Mouse (Mus musculus) kidney, postnatal 25 days (tissue): ENCODE results near the gene Pgd.
"Not testable (repeated sequence)": the region's sequence is repeated elsewhere in the genome, so short reads cannot be mapped to it uniquely, and the experiment has no call there.

Source experiments
- DNase-seq, 2 experiments: peaks; one replicate each; pipeline ENCODE4 v3.0.0; 2021; ENCODE audit warnings: mixed read lengths in 2 of 2

The Pgd gene

GRCm38 (mm10) chr4:149131021-149131752 is 35.4 kb downstream of the Pgd start:
- no peak for DNase-seq

GRCm38 (mm10) chr4:149128467-149128866 is 38.1 kb downstream of the Pgd start:
- peak in 1 of 2 experiments; percentile 29 for DNase-seq

- DNase-seq: no peak
Measured at GRCm38 (mm10) chr4:149126663-149127062, 39.9 kb downstream of the Pgd start, which contains the start of gene Cort. Gene Cort, minus strand, starts transcription at chr4:149126763.

GRCm38 (mm10) chr4:149126115-149126509 is 40.5 kb downstream of the Pgd start:
- no peak for DNase-seq

- DNase-seq: peak in 1 of 2 experiments; percentile 20
Measured at GRCm38 (mm10) chr4:149125341-149126114, 41.0 kb downstream of the Pgd start.

GRCm38 (mm10) chr4:149123432-149123831 is 43.1 kb downstream of the Pgd start:
- no peak for DNase-seq

GRCm38 (mm10) chr4:149119978-149120562 is 46.5 kb downstream of the Pgd start:
- not testable (repeated sequence) for DNase-seq

- peak; percentile 95 to 96 for DNase-seq
Measured at GRCm38 (mm10) chr4:149103875-149104561, 62.6 kb downstream of the Pgd start, which contains the start of gene Dffa. Gene Dffa, plus strand, starts transcription at chr4:149104146.

GRCm38 (mm10) chr4:149101456-149101855 is 65.1 kb downstream of the Pgd start:
- no peak for DNase-seq

- DNase-seq: not testable (repeated sequence)
Measured at GRCm38 (mm10) chr4:149100449-149100848, 66.1 kb downstream of the Pgd start.
